Mouse (Mus musculus): ENCODE data around the gene Ccdc96.

DNA sequence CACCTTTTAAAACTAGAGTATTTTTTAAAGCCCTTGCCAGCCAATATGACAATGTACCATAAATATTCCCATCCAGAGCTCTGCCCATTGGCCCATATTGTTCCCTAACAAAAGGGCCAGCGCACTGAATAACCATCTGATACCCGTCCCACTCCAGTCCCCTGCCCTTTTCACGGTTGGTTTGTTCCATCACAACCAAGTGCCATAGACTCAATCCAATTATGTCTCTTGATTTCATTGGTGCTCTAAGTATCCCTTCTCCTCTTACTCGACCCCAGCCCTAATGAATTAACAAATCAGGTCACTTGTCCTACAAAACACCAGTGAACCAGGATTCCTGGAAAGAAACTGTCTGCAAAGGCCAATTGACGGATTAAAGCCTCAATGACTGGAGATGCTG lies 21.0 kb upstream of the Ccdc96 start:
- no peak for TF ChIP-seq CTCF (IDR thresholded peaks at IDR 0.05; ENCODE audit: control insufficient read depth, insufficient read depth, low read length)
- no peak for TF ChIP-seq POLR2A (IDR thresholded peaks at IDR 0.05; ENCODE audit: borderline replicate concordance, control insufficient read depth, low read depth, low read length)

Measured in bone marrow, adult 2 months (tissue).